27 mouse cellular contexts compared by ENCODE assay signal in genomic region chr2:92525062-92525623, GRCm38 (mm10).
DNase-seq lines count a peak whose midpoint lies in the region; ATAC-seq lines count a peak whose summit lies in the region.
"Had no signal": no experiment of that assay in that cellular context is flagged by ENCODE, and none has a peak within 500 bp of the region (broad histone marks: within the 10 kb centered on the region; RNA-seq: fewer than 3 reads in every experiment).

No protein-coding gene starts in this region.

- intact Hi-C loops in heart, postnatal 10 days (cut with DNase I): no loop called here

- H3K27ac ChIP-seq in heart, embryonic 10.5 days: no peak overlapping the region
- H3K27ac ChIP-seq in midbrain, embryonic 13.5 days: peak overlapping the region; percentile 37; the same call in 1 of the 2 replicates
- H3K27ac ChIP-seq in midbrain, embryonic 15.5 days: no peak overlapping the region
- H3K27ac ChIP-seq in neural tube, embryonic 13.5 days (replicated peaks): peak overlapping the region; percentile 79
- H3K27ac ChIP-seq: embryonic facial prominence, embryonic 13.5 days; heart, embryonic 13.5 days; hindbrain, embryonic 15.5 days; limb, embryonic 15.5 days; liver, embryonic 13.5 days had no signal

- H3K36me3 ChIP-seq in heart, embryonic 10.5 days: no peaks in the 10 kb centered on the region
- H3K36me3 ChIP-seq in midbrain, embryonic 13.5 days: no peaks in the 10 kb centered on the region
- no peaks in the 10 kb centered on the region for H3K36me3 ChIP-seq in midbrain, embryonic 15.5 days (replicated peaks)
- no peaks in the 10 kb centered on the region for H3K36me3 ChIP-seq in neural tube, embryonic 13.5 days
- H3K36me3 ChIP-seq: embryonic facial prominence, embryonic 13.5 days; heart, embryonic 13.5 days; hindbrain, embryonic 15.5 days; limb, embryonic 10.5 days; limb, embryonic 15.5 days; liver, embryonic 13.5 days; midbrain, embryonic 12.5 days had no signal

- ATAC-seq in midbrain, embryonic 13.5 days: no peak
- ATAC-seq in midbrain, embryonic 15.5 days (replicated peaks): no peak
- no peak for ATAC-seq in neural tube, embryonic 13.5 days (ENCODE audit: low read depth)
- ATAC-seq: activated CD4-positive, CD25-positive, alpha-beta regulatory T cell, adult 4 months; intestine, postnatal 0 days; lung, postnatal 0 days had no signal

- peaks cover 19% of the 10 kb centered on the region for H3K4me1 ChIP-seq in heart, embryonic 10.5 days
- H3K4me1 ChIP-seq in midbrain, embryonic 13.5 days (replicated peaks): peaks cover 34% of the 10 kb centered on the region
- peaks cover 19% of the 10 kb centered on the region for H3K4me1 ChIP-seq in midbrain, embryonic 15.5 days
- H3K4me1 ChIP-seq in neural tube, embryonic 13.5 days (replicated peaks): peaks cover 43% of the 10 kb centered on the region

- peak; percentile 50 for DNase-seq in adrenal gland, adult 2 months
- DNase-seq in adrenal gland, postnatal 25 days: no peak
- peak; percentile 68 for DNase-seq in heart, embryonic 10.5 days (ENCODE audit: low spot score)
- DNase-seq in heart, postnatal 10 days: no peak
- DNase-seq: cerebellum, adult 11-12 months; cerebellum, adult 9-11 months; gastrocnemius, postnatal 25 days; heart, adult 18-20 months; heart, postnatal 14 days; liver, embryonic 13.5 days; lung, adult 18-20 months; lung, postnatal 4 days; right cerebral cortex, postnatal 14 days; thymus, postnatal 14 days had no signal

- WGBS in heart, embryonic 10.5 days: 50% methylated on average over 10 of the region's 10 CpGs
- 82% methylated on average over 10 of the region's 10 CpGs for WGBS in midbrain, embryonic 13.5 days
- 86% methylated on average over 10 of the region's 10 CpGs for WGBS in midbrain, embryonic 15.5 days
- 65% methylated on average over 10 of the region's 10 CpGs for WGBS in neural tube, embryonic 13.5 days

- H3K4me2 ChIP-seq in midbrain, embryonic 13.5 days (replicated peaks): no peak overlapping the region
- no peak overlapping the region for H3K4me2 ChIP-seq in midbrain, embryonic 15.5 days
- H3K4me2 ChIP-seq in neural tube, embryonic 13.5 days: no peak overlapping the region
- H3K4me2 ChIP-seq: embryonic facial prominence, embryonic 13.5 days; heart, embryonic 13.5 days; hindbrain, embryonic 15.5 days; limb, embryonic 15.5 days; liver, embryonic 13.5 days; midbrain, embryonic 12.5 days had no signal

- H3K4me3 ChIP-seq in heart, embryonic 10.5 days: no peak overlapping the region
- no peak overlapping the region for H3K4me3 ChIP-seq in midbrain, embryonic 13.5 days (replicated peaks)
- no peak overlapping the region for H3K4me3 ChIP-seq in midbrain, embryonic 15.5 days
- no peak overlapping the region for H3K4me3 ChIP-seq in neural tube, embryonic 13.5 days
- H3K4me3 ChIP-seq: embryonic facial prominence, embryonic 13.5 days; heart, embryonic 13.5 days; hindbrain, embryonic 15.5 days; limb, embryonic 10.5 days; limb, embryonic 15.5 days; liver, embryonic 13.5 days; megakaryocyte, embryonic 14.5 days; midbrain, embryonic 12.5 days had no signal

- H3K9ac ChIP-seq in midbrain, embryonic 13.5 days (replicated peaks): no peak overlapping the region
- no peak overlapping the region for H3K9ac ChIP-seq in midbrain, embryonic 15.5 days
- H3K9ac ChIP-seq in neural tube, embryonic 13.5 days: no peak overlapping the region
- H3K9ac ChIP-seq: embryonic facial prominence, embryonic 13.5 days; heart, embryonic 13.5 days; hindbrain, embryonic 15.5 days; limb, embryonic 15.5 days; liver, embryonic 13.5 days; midbrain, embryonic 12.5 days had no signal

- no peaks in the 10 kb centered on the region for H3K9me3 ChIP-seq in heart, embryonic 10.5 days
- H3K9me3 ChIP-seq in midbrain, embryonic 13.5 days: no peaks in the 10 kb centered on the region
- H3K9me3 ChIP-seq in midbrain, embryonic 15.5 days: no peaks in the 10 kb centered on the region
- no peaks in the 10 kb centered on the region for H3K9me3 ChIP-seq in neural tube, embryonic 13.5 days
- H3K9me3 ChIP-seq: embryonic facial prominence, embryonic 13.5 days; heart, embryonic 13.5 days; hindbrain, embryonic 15.5 days; limb, embryonic 10.5 days; limb, embryonic 15.5 days; liver, embryonic 13.5 days; megakaryocyte, embryonic 14.5 days; midbrain, embryonic 12.5 days had no signal

- H3K27me3 ChIP-seq in heart, embryonic 10.5 days (ENCODE audit: insufficient read depth, poor library complexity, severe bottlenecking): peaks cover 11% of the 10 kb centered on the region; the same call in 1 of the 2 replicates
- no peaks in the 10 kb centered on the region for H3K27me3 ChIP-seq in midbrain, embryonic 13.5 days
- no peaks in the 10 kb centered on the region for H3K27me3 ChIP-seq in midbrain, embryonic 15.5 days (replicated peaks)
- no peaks in the 10 kb centered on the region for H3K27me3 ChIP-seq in neural tube, embryonic 13.5 days
- H3K27me3 ChIP-seq: embryonic facial prominence, embryonic 13.5 days; hindbrain, embryonic 15.5 days; limb, embryonic 15.5 days; midbrain, embryonic 12.5 days had no signal

Comparison
In these comparisons a context has a peak if more than half of its experiments do, and no peak if none do; other contexts are left out.
1. DNase-seq: peak in adrenal gland, adult 2 months (single experiment) and heart, embryonic 10.5 days (single experiment); none in adrenal gland, postnatal 25 days (single experiment) and heart, postnatal 10 days (0 of 2).
2. H3K27ac ChIP-seq: peak in midbrain, embryonic 13.5 days (single experiment) and neural tube, embryonic 13.5 days (single experiment); none in heart, embryonic 10.5 days (single experiment) and midbrain, embryonic 15.5 days (single experiment).